Mouse (Mus musculus): ENCODE data around the gene Fhl3. TPM values are rescaled to one million over a fixed set of nuclear protein-coding genes. Genes with fewer than 3 reads are reported as not detected.
A peak's percentile ranks its signal among the peaks of the same experiment; 100 is the strongest.
"Not testable (repeated sequence)": the region's sequence is repeated elsewhere in the genome, so short reads cannot be mapped to it uniquely, and the experiment has no call there.

The Fhl3 gene
- total RNA-seq, 1 experiment from 2014 or later: 5.3 TPM

DNA sequence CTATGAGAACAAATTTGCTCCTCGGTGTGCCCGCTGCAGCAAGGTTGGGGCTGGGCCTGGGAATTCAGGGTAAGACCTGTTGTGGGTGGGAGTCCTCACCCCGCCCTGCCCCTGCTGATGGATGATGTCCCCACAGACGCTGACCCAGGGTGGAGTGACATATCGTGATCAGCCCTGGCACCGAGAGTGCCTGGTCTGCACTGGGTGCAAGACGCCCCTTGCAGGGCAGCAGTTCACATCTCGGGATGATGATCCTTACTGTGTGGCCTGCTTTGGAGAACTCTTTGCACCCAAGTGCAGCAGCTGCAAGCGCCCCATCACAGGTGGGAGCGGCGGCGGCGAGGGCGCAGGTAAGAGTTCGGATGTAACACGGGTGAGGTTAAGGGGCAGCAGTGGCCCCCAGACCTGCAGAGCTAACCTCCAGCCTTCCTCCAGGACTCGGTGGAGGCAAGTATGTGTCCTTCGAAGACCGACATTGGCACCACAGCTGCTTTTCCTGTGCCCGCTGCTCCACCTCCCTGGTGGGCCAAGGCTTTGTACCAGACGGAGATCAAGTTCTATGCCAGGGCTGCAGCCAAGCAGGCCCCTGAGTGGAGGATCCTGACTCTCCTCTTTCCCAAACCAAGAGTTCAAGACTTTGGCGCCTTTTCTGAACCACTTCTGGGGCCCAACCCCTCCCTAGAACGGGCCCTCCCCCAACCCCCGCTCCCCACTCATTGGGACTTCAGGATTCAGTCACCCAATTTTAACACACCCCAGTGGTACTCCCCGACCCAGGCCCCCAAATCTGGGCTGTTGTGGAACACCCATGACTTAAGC is 7.1 kb downstream of the Fhl3 start:
- ATAC-seq (replicated peaks; ENCODE audit: low read depth, poor library complexity, severe bottlenecking): not testable (repeated sequence)

DNA sequence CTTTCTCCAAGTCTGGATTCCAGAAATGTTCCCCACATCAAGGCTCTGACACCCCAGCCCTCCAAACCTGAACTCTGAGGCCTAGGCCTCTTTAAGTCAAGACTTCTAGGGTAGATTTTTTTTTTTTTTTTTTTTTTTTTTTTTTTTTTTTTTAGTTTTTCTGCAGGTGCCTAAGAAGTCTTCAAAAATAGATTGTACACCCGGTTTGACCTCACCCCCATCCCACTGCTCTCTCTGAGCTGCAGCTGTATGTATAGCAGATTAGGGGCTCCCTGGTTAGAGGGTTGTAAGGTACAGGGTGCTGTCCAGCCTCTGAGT is 7.7 kb downstream of the Fhl3 start:
- ATAC-seq (replicated peaks; ENCODE audit: low read depth, poor library complexity, severe bottlenecking): not testable (repeated sequence)

DNA sequence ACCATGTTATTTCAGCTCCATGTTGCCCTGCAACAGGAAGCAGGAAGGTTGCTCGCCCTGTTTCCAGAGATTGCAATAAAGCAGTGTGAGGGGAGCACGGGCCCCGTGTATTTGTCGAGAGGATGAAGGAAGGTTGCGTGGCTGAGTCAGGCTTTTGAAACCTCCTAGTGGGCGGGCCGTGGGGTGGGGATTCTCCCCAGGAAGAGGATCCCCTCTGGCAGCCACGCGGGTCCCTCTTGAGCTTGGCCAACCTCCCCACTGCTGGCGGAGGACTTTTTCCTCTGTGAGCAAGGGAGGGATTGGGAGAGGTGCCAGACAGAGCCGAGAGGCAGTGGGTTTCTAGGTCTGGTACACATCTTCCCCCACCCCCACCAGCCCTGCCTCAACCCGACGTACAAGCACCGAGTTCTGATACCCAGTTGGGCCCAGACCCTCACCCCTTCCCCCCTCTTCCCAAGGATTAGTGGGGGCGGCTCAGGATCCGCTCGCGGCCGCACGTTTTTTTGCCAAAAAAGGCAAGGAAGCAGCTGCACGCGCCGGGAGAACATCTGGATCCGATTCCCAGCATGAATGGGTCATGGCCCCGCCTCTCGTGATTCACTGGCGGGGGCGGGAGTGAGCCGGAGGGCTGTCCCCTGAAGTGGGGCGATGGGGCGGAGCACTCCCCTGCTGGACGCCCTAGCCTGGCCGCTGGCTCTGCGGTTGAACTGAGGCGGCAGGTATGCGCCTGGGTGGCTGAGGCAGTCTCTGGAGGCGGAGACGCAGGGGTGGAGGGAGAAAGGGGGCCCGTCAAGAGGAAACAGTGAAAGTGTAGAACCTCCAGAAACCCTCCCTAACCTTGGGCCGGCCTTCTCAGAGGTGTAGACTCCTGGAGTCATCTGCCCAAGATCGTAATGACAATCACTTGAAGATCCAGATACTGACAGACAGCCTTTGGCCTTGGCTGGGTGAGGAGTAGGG is 8.3 kb downstream of the Fhl3 start:
- peak; percentile 68 for ATAC-seq (replicated peaks; ENCODE audit: low read depth, poor library complexity, severe bottlenecking)

DNA sequence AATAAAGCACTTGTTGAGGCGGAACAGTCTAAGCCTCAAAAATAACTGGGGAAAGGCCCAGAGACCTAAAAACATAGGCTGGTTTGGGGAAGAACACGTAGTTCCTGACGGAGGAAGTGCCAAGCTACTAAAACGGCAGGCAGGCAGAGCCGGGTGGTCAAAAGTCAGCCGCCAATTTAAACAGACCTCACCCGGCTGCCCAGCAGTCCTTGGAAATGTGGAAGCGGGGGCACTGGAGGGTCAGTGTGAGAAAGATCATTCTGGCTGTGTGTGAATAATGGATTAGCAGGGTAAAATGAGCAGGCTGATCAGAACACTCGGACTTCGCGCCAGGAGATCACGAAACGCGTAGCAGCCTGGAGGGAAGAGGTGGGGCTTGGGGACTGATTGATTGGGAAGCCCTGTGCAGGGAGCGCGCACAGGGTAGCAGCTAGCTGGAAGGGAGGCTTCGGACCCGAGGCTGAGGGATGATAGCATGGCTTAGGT is 9.5 kb downstream of the Fhl3 start:
- no peak for ATAC-seq (replicated peaks; ENCODE audit: low read depth, poor library complexity, severe bottlenecking)

DNA sequence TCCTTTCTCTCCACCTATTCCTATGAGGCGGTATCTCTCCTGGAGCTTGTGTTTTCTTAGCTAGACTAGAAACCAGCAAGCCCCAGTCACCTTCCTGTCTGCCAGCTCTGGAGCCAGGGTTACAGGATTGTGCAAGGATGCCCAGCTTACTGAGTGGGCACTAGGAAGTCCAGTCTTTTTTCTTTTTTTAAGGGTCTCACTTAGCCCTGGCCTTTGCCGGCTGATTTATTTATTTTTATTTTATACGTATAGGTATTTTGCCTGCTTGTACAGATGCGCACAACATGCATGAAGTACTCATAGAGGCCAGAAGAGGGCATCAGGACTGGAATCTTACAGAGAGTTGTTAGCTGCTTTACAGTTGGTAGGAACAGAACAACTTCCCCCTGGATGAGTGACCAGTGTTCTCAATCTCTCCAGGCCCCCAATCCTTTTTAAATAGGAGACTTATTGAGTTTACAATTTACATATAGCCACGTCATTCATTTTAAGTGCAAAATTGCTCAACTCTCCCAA is 10.3 kb downstream of the Fhl3 start:
- ATAC-seq (replicated peaks; ENCODE audit: low read depth, poor library complexity, severe bottlenecking): peak; percentile 34

DNA sequence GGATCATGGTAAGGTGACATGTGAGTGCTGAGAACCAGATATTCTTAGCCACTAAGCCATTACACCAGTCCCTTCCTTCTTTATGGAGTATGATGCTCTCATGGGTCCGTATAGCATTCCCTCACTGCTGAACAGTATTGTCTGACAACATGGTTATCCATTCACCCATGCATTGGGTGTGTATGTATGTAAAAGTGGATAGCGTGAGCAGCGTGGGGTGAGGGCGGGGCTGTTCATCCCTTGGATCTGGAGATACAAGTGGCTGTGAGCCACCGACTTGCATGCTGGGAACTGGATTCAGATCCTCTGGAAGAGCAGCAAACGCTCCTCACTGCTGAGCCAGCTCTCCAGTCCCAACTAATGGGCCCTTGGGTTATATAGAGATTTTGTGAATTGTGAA is 12.1 kb downstream of the Fhl3 start:
- ATAC-seq (replicated peaks; ENCODE audit: low read depth, poor library complexity, severe bottlenecking): no peak

DNA sequence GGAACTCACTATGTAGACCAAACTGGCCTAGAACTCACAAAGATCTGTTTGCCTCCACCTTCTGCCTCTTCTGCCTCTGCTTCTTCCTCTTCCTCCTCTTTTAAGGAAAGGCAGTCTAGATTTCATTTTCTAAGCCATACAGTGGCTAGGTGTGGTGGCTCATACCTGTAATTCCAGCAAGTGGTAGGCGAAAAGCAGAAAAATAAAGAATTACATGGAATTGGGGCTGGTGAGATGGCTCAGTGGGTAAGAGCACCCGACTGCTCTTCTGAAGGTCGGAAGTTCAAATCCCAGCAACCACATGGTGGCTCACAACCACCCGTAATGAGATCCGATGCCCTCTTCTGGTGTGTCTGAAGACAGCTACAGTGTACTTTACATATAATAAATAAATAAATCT is 13.3 kb downstream of the Fhl3 start:
- ATAC-seq (replicated peaks; ENCODE audit: low read depth, poor library complexity, severe bottlenecking): not testable (repeated sequence)

DNA sequence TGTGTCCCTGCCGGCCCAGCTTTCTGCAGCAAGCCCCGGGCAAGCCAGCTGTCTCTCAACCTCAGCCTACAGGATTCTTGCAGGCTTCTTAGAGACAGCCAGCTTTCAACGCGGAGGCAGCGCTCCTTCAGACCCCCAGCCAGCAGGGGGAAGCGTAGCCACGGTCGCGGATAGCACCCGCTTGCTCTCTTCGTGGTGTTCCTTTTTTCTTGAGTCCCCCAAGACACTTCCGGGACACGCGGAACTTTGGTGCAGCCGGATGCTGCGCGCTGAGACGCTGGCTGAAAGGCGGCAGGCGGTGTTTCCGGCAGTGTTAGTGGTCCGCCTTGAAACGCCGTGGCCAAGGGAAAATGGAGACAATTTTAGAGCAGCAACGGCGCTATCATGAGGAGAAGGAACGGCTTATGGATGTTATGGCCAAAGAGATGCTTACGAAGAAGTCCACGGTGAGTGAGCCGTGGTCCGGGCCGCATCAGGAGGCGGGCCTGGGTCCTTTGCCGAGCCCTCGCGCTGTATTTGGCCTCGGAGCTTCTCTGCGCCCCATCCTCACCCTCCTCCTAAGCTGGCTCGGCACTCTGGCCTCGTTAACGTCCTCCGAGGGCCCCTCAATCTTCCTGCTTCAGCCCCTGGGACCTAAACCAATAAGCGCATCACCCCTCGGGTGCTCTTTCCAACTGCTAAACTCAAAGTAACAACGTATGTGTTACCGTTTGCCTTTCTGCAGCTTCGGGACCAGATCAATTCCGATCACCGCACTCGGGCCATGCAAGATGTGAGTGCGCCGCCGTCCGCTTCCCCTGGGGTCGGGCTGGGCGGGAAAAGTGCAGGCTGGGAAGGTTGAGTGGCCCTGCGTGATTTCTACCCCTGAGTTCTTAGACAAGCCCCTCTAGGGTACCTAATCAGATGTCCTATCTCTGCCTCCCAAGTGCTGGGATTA is 14.3 kb downstream of the Fhl3 start, which contains the start of gene Sf3a3:
TSS of gene Sf3a3 (plus strand) at position 232 of the 937 bp plus-strand sequence.
- ATAC-seq (replicated peaks; ENCODE audit: low read depth, poor library complexity, severe bottlenecking): peak; percentile 92

DNA sequence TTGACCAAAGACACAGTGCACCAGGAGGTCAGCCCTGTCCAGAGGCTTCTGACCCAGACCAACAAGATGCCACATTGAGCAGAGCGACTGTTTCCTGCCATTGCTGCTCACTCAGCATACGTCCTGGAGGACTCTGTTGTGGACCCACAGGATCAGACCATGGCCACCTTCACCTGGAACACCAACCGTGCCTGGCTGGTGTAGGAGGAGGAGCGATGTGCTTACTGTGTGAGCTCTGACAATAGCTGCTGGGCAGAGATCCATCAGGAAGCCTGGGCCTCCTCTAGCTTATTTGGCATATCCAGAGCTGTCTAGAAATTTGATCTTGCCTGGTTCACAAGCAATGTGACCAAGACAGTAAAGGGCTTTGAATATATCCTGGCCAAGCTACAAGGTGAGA is 18.6 kb downstream of the Fhl3 start:
- ATAC-seq (replicated peaks; ENCODE audit: low read depth, poor library complexity, severe bottlenecking): no peak

DNA sequence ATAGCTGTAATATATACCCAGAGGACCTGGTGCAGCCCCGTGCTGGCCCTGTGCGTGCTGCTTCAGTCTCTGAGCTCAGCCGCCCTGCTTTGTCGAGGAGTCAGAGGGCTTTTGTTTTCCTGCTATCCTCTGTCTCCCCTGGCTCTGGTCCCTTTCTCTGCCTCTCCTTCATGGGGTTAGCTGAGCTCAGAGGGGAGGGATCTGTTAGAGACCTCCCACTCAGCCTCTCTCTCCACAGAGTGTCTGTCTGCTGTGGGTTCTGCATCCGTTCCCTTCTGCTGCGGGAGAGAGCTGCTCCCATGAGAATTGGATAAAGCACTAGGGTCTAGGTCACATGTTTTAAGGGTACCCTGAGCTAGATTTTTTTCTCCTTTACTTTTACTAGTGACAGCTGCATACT is 25.6 kb downstream of the Fhl3 start:
- no peak for ATAC-seq (replicated peaks; ENCODE audit: low read depth, poor library complexity, severe bottlenecking)

DNA sequence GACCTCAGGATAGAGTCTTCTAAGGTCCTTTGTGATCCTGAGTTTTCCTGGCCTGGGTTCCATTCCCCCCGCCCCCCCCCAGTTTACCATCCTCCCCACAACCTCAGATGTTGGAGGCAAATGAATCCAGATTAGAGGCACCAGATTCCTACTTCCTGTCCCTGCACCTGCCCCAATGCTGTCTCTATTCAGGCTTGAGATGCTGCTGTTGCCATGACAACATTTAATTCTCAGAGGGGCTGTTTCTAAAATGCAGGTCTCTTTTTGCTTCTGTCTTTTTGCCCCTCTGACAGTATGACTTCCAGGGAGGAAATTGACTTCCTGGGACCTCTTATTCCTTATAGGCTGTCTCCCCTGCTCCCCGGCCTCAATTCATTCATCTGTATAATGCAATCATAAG is 36.5 kb downstream of the Fhl3 start:
- ATAC-seq (replicated peaks; ENCODE audit: low read depth, poor library complexity, severe bottlenecking): no peak

DNA sequence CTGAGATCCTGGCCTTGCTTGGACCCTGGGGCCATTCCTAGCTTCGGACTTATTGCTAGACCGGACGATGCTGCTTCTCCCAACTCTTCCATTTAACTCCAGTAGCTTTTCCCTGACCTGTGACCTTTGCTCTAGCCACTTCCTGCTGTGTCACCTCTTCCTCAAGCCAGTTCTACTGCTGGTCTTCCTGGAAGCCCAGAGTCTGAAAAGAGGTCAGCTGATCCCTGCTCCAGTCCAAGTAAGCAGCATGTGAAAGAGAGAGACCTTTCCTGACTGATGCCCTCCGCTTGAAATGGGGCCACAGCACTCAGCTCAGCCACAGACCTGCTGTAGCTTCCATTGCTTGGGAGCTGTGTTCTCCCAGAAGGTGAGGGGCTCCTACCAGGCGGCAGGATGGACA is 37.0 kb downstream of the Fhl3 start:
- no peak for ATAC-seq (replicated peaks; ENCODE audit: low read depth, poor library complexity, severe bottlenecking)

DNA sequence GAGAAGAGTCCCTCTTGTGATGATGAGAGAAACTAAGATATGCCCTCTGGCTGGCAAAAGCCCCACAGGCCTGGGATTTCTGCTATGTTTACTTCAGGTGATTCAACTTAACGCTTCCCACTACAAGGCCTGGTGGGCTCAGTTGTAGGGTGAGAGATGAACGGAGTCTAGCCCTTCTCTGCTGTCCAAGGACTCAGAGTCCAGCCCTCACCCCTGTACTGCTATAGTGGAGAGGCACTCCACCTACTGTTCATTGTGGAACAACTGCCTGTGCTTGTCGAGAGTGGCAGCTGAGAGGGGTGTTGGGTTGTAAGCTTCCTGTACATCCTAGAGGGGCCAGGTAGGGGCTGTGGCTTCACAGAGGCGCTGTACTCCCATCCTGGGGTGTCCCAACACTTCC is 37.5 kb downstream of the Fhl3 start:
- 0 out of 2 replicates have a peak, but pooled peaks have one; percentile 9 for ATAC-seq (replicated peaks; ENCODE audit: low read depth, poor library complexity, severe bottlenecking)

DNA sequence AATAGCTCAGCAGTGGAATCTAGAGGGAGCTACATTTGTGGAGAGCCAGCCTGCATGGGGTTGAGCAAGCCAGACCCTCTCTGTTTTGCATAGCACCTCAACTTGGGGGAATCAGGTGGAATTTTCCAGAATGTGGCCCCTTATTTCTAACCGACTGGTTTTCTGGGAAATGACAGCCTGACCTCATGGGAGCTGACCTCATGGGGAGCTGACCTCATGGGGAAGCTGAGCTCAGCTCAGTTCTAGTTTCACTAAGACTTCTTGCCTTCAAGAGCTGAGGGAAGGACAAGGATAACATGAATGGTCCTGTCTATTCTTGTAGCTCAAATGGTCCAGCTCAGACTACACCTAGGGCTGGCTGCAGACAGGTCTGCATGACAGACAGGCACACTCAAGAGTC is 38.3 kb downstream of the Fhl3 start:
- ATAC-seq (replicated peaks; ENCODE audit: low read depth, poor library complexity, severe bottlenecking): no peak

DNA sequence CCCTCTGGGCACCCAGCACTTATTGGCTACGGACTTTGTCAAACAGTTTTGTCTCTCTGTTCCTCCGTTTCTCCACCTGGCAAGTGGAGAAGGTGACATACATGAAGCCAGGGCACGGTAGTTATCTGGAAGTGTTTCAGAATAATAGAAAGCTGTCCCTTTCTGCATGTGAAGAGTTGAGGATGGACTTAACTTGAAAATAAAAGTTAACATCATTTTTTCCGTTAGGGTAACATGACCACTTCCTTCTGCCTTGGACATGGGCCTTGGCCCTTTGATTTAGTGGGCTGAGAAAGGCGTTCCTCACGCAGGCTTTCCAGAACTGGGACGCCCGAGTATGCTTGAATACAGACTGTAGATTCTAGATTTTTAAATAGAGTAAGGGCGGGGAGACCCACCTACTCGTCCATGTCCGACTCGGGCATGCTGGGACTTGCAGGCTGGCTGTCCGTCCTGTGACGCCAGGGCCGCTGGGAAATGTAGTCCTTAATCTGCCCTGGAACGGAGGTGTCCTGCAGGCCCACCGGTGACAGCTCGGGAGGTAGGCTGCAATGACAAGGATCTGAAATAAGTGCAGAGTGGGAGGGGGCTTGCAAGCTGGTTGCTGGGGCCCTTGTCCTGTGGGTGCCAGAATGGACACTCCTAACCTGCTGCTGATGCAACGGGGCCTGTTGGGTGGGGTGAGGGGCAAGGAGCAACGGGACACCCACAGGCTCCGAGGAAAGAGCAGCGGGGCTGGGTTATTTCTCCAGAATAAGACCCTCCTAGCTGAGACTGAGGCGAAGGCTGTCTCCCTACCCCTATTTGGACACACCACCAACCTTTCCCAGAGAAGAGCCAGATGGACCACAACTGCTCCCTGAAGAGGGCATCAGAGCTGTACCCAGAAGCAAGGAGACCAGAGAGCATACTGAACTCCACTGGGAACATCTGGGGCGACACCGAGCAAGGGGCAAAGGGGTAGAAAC is 41.2 kb downstream of the Fhl3 start, which contains the start of gene Inpp5b:
TSS of gene Inpp5b (plus strand) at position 475 of the 968 bp plus-strand sequence.
- peak; percentile 92 for ATAC-seq (replicated peaks; ENCODE audit: low read depth, poor library complexity, severe bottlenecking)

DNA sequence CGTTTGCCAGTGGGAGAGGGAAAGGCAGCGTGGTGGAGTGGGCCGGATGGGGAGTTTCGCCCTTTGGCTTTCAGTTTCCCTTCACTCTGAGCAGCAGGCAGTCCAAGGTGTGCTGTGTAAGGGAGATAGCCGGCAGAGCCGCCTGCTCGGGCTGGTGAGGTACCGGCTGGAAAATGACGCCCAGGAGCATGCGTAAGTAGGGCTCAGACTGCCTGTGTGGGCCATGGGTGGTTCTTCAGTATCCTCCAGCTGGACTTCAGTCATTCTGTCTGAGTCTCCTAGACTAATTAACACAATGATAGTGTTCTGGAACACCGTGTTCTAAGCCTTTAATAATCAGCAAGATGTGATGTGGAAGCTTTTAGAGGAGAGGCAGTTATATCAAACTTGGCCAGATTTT is 42.3 kb downstream of the Fhl3 start:
- no peak for ATAC-seq (replicated peaks; ENCODE audit: low read depth, poor library complexity, severe bottlenecking)

DNA sequence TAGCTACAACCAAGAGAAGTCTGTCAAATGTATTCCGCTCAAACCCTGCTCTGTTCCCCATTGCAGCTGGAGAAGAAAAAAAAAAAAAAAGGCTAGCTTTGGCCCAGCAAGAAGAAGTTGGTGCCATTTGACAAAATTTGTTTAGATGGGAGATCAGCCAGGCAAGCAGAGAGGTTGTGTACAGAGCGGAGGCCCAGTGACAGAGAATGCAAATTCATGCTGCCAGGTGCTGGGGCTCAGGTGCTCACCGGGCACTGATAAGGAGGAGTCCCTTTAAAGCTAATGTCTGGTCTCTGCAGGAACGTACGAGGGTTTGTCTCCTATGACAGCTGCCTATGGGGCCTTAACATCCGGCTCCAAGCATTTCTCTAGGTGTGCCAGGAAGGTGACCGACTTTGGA is 46.1 kb downstream of the Fhl3 start:
- no peak for ATAC-seq (replicated peaks; ENCODE audit: low read depth, poor library complexity, severe bottlenecking)

DNA sequence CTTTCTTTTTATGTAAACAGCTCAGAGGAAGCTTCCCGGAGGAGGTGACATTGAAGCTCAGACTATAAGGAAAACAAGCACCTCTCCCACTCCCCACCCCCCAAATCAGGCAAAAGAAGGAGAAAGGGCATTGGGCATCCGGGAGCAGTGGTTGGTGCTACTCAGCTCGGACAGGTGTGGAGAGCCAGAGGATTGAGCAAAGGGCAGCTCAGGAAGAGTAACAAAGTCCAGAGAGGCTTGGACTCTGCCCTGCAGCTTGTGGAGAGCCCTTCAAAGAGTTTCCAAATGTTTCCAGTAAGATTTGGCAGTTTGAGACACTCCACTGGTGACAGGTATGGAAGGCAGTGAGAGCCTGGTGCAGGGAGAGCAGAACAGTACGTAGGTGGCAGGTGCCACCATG is 47.4 kb downstream of the Fhl3 start:
- no peak for ATAC-seq (replicated peaks; ENCODE audit: low read depth, poor library complexity, severe bottlenecking)

All from common myeloid progenitor, adult 5-6 weeks (primary cell).